Comparison of ENCODE assay signal across 8 mouse cellular contexts in the genomic region with DNA sequence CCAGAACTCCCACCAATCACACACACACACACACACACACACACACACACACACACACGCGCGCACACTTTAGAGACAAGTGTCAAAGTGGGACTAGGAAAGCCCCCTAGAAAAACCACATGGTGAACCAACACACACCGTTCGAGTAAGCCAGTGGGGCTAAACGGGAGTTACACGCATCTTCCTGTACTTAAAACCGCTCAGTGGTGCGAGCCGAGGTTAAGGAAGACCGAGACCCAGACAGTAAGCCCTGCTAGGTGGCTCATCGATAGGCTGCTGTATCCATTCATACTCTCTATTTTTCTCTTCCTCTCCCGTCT. TPM values are rescaled to one million over a fixed set of nuclear protein-coding genes. Genes with fewer than 3 reads are reported as not detected.
A peak's percentile ranks its signal among the peaks of the same experiment; 100 is the strongest.
DNase-seq lines count a peak whose midpoint lies in the region; ATAC-seq and TF ChIP-seq lines count a peak whose summit lies in the region.

No protein-coding gene starts in this region.

- H3K9ac ChIP-seq in heart, postnatal 0 days (replicated peaks; ENCODE audit: low read depth, low read length): no peak overlapping the region; the same call in 1 of the 2 replicates
- H3K9ac ChIP-seq in hindbrain, embryonic 16.5 days (ENCODE audit: low read depth, low read length): peak overlapping the region; percentile 60
- peak overlapping the region; percentile 97 for H3K9ac ChIP-seq in neural tube, embryonic 12.5 days

- intact Hi-C loops in heart, postnatal 14 days (cut with DNase I): loop anchor here (10.0 kb wide), 2 partner anchors 557 to 1217 kb away; no protein-coding TSS in a partner anchor

- H3K27me3 ChIP-seq in heart, postnatal 0 days (ENCODE audit: control insufficient read depth, insufficient read depth, low read length): peaks cover 5% of the 10 kb centered on the region; the same call in 1 of the 2 replicates
- no peaks in the 10 kb centered on the region; the same call in 1 of the 2 replicates for H3K27me3 ChIP-seq in hindbrain, embryonic 16.5 days (replicated peaks; ENCODE audit: control insufficient read depth, insufficient read depth, low read length)
- no peaks in the 10 kb centered on the region; the same call in 1 of the 2 replicates for H3K27me3 ChIP-seq in neural tube, embryonic 12.5 days (replicated peaks)

- H3K27ac ChIP-seq in heart, postnatal 0 days (ENCODE audit: low read depth): no peak overlapping the region
- H3K27ac ChIP-seq in hindbrain, embryonic 16.5 days (ENCODE audit: low read depth, low read length): peak overlapping the region; percentile 72
- H3K27ac ChIP-seq in neural tube, embryonic 12.5 days: no peak overlapping the region

- WGBS in heart, postnatal 0 days: 17% methylated on average over 13 of the region's 13 CpGs
- 5% methylated on average over 13 of the region's 13 CpGs for WGBS in hindbrain, embryonic 16.5 days
- 2% methylated on average over 13 of the region's 13 CpGs for WGBS in neural tube, embryonic 12.5 days

- no peak for TF ChIP-seq EP300 in heart, postnatal 0 days (IDR thresholded peaks at IDR 0.05; ENCODE audit: low read depth)

- H3K4me2 ChIP-seq in heart, postnatal 0 days (ENCODE audit: low read depth, low read length): peak overlapping the region; percentile 86
- H3K4me2 ChIP-seq in hindbrain, embryonic 16.5 days (ENCODE audit: low read length): peak overlapping the region; percentile 64
- H3K4me2 ChIP-seq in neural tube, embryonic 12.5 days (replicated peaks): peak overlapping the region; percentile 87

- no peaks in the 10 kb centered on the region for H3K36me3 ChIP-seq in heart, postnatal 0 days (replicated peaks; ENCODE audit: control insufficient read depth, insufficient read depth, low read length)
- H3K36me3 ChIP-seq in hindbrain, embryonic 16.5 days (ENCODE audit: control insufficient read depth, insufficient read depth, low read length): no peaks in the 10 kb centered on the region
- H3K36me3 ChIP-seq in neural tube, embryonic 12.5 days: no peaks in the 10 kb centered on the region

- DNase-seq in heart, postnatal 0 days (ENCODE audit: low spot score): peak; percentile 11
- no peak for DNase-seq in heart, postnatal 14 days
- peak; percentile 47 for DNase-seq in embryo, embryonic 9.5 days (ENCODE audit: extremely low spot score)
- DNase-seq in layer of hippocampus, adult 9-11 months: no peak
- no peak for DNase-seq in T-cell, adult 2 months (ENCODE audit: low spot score)
- no peak for DNase-seq in gastrocnemius, postnatal 4 days (ENCODE audit: low spot score in 2 of 2)

- ATAC-seq in heart, postnatal 0 days (ENCODE audit: insufficient read depth, low read depth): no peak
- ATAC-seq in hindbrain, embryonic 16.5 days: no peak
- no peak for ATAC-seq in neural tube, embryonic 12.5 days (ENCODE audit: low FRiP score, low read depth)

- TF ChIP-seq CTCF in heart, postnatal 0 days (IDR thresholded peaks at IDR 0.05; ENCODE audit: low read depth): no peak

- 0 out of 2 replicates have a peak, but pooled peaks cover 3% of the 10 kb centered on the region for H3K4me1 ChIP-seq in heart, postnatal 0 days (ENCODE audit: control insufficient read depth, insufficient read depth)
- H3K4me1 ChIP-seq in hindbrain, embryonic 16.5 days (ENCODE audit: control insufficient read depth, insufficient read depth, low read depth, low read length): peaks cover 8% of the 10 kb centered on the region
- H3K4me1 ChIP-seq in neural tube, embryonic 12.5 days: peaks cover 35% of the 10 kb centered on the region

- peak overlapping the region; percentile 48 for H3K4me3 ChIP-seq in heart, postnatal 0 days (ENCODE audit: low read depth, low read length)
- peak overlapping the region; percentile 59 for H3K4me3 ChIP-seq in hindbrain, embryonic 16.5 days (ENCODE audit: low read length)
- peak overlapping the region; percentile 82 for H3K4me3 ChIP-seq in neural tube, embryonic 12.5 days

- H3K9me3 ChIP-seq in heart, postnatal 0 days (replicated peaks; ENCODE audit: control insufficient read depth, low read length): no peaks in the 10 kb centered on the region
- H3K9me3 ChIP-seq in hindbrain, embryonic 16.5 days (ENCODE audit: control insufficient read depth, low read length): no peaks in the 10 kb centered on the region
- no peaks in the 10 kb centered on the region for H3K9me3 ChIP-seq in neural tube, embryonic 12.5 days

RNA-seq across cellular contexts. Expression of a gene that starts 6.6 kb away (rescaled TPM):
- total RNA-seq in heart, postnatal 0 days (2014; rRNA removed; ENCODE audit: low replicate concordance): 30.5 and 42.2 TPM in 2 replicates
- polyA plus RNA-seq in heart, postnatal 0 days (2015; fragmentation: Nextera tagmentation; extraction: Ambion mirVana): 15.4 and 15.7 TPM in 2 replicates
- total RNA-seq in heart, postnatal 14 days (2021): 10 to 100 TPM; 19.9 to 21.3 TPM
- 128 and 131 TPM in 2 replicates for polyA plus RNA-seq in hindbrain, embryonic 16.5 days (2015; fragmentation: Nextera tagmentation; extraction: Ambion mirVana)
- polyA plus RNA-seq in neural tube, embryonic 12.5 days (2016; fragmentation: Nextera tagmentation; extraction: Ambion mirVana): 108 and 120 TPM in 2 replicates
- 1 to 10 TPM; 5.1 to 6.7 TPM for total RNA-seq in gastrocnemius, postnatal 4 days (2021)

Comparison
In these comparisons a context has a peak if more than half of its experiments do, and no peak if none do; other contexts are left out.
1. DNase-seq: peak in heart, postnatal 0 days (single experiment) and embryo, embryonic 9.5 days (single experiment); none in heart, postnatal 14 days (0 of 2), layer of hippocampus, adult 9-11 months (single experiment), T-cell, adult 2 months (single experiment) and gastrocnemius, postnatal 4 days (0 of 2).
2. Peak in every context shown above with its lines, with median percentiles within 50 percentile points of each other: H3K4me2 ChIP-seq and H3K4me3 ChIP-seq.